Mouse (Mus musculus): ENCODE measurements around the gene Mark4.

The Mark4 gene

DNA sequence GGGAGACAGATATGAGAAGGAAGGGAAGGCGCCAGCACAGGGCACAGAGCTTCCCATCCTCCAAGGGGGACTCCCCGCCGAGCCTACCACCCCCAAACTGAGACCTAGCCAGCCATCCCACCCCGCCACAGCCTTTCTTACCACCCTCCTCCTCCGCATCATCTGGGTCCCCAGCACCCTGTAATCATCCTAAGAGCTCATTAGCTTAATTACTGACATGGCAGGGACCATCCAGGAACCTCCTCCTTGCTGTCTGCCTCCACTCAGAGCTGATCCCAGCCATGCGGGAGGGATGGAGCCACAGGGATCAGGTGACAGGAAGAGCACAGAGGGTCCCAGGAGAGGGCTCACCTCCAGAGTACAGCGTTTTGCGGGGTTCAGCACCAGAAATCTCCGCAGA, 21.6 kb downstream of the Mark4 start:
- DNase-seq (ENCODE audit: low read depth, low spot score) = no peak

- DNase-seq (ENCODE audit: low read depth, low spot score) = no peak
These were observed 22.3 kb downstream of the Mark4 start for GRCm38 (mm10) chr7:19436276-19436675.

GRCm38 (mm10) chr7:19432475-19432874, 26.1 kb downstream of the Mark4 start:
- DNase-seq (ENCODE audit: low read depth, low spot score) = no peak

DNA sequence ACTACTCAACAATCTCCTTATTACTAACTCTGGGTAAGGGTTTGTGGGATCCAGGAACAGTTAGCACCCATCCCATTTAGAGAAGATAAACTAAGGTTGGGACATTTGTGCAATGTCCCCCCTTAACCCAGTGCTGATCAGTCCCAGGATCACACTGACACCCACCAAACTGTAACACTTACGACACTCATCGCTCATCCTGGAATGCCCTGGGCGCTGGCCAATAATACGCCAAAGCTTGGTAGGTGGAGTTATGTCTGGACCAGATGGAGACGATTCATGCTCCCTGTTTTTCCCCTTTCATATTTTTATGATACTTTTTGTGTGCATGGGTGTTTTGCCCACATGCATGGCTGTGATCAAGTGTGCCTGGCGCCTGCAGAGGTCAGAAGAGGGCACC, 28.2 kb downstream of the Mark4 start:
- DNase-seq (ENCODE audit: low read depth, low spot score) = no peak

DNA sequence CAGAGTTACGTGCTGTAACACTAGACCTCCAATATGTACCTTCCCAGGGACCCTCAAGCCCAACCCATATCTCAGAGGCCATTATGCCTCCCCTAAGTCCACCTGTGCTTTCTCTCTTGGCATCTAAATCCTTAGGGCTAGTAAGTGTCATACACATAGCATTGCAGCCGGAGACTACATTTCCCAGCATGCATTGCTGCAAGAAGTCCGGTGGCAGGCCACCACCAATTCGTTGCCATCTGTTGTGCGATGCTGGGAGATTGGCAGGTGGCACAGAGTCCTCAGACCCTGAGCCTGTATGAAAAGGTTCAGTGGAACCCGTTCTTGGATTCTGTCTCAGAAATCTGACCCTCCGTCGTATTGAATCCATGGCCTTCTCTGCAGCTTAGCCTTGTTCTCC, 28.9 kb downstream of the Mark4 start:
- DNase-seq (ENCODE audit: low read depth, low spot score) = no peak

DNA sequence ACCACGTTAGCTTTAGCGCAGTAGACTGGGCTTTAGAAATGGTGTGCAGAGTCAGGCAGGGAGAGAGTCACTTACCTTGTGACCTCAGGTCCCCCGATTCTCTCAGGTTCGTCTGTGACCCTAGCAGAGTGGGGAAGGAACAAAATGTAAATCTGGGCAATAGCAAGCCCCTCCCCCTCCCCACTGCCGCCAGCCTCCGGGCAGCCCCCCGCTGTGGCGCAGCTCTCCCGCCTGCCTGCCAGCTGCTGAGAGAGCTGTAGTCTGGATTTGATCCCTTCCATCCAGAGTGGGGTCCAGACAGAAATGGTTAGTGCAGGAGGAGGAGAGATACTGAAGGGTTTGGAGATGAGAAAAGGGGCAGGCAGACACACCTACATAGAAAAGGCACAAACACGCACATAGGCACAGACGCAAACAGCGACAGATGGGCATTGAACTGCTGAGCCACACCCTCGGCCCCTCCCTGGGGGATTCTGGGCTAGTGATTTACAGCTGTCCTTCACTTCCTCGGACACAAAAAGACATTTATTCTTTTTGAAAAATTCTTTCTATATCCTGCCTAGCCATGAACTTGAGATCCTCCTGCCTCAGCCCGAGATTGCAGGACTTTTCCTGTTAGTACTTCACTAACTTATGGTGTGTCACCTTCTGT, 30.5 kb downstream of the Mark4 start:
- no peak for DNase-seq (ENCODE audit: low read depth, low spot score)

DNA sequence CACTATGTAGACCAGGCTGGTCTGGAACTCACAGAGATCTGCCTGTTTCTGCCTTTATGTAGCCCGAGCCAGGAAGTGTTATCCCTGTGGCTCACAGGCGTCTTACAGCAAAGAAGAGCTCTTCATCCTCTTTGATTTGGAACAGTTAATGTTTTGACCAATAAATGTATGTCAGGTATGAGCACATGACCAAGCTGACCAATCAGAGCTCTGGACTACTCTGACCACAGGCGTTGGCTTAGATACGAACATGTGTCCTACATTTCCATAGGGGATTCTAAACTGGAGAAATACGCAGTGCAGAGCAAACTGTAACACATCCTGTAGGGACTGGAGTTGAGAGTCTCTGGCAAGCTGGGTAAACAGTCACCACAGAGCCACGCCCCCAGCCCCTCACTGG, 31.7 kb downstream of the Mark4 start:
- no peak for DNase-seq (ENCODE audit: low read depth, low spot score)

DNA sequence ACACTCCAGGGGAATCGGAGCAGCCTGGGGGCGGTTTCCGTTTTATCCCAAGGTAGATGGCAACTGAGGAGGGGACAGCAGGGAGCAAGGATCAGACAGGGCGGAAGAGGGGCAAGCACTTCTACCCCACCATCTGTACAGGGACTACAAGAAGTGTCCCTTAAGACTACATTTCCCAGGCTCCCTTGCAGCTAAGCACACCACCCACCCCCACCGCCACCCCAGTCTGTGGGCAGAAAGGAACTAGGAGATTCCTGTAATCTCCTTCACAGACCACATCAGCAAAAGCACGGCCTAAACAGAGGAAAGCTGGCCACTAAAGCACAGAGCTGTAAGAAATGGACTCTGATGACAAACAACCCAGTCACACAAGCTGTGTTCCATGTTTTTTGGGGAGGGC, 32.3 kb downstream of the Mark4 start:
- no peak for DNase-seq (ENCODE audit: low read depth, low spot score)

DNA sequence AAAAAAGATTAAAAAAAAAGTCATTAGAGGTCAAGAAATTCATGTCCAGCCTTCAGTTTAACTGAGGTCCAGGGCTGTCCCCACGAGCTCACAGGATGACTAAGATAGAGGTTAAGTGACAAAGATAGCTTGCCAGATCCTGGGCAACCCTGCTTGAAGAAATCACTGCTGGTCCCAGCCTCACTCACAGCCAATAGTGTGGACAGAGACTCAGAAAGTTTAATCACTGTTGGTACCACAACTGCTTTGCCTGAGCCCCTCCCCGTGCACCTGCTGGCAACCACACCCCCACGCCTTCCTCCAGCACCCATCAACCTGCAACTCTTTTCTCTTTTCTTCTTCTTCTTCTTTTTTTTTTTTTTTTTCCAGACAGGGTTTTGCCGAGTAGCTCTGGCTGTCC, 34.6 kb downstream of the Mark4 start:
- DNase-seq (ENCODE audit: low read depth, low spot score) = no peak

- no peak for DNase-seq (ENCODE audit: low read depth, low spot score)
These were observed 35.5 kb downstream of the Mark4 start for GRCm38 (mm10) chr7:19423083-19423482.

GRCm38 (mm10) chr7:19420821-19421636, 37.6 kb downstream of the Mark4 start:
- peak; percentile 92 for DNase-seq (ENCODE audit: low read depth, low spot score)

DNA sequence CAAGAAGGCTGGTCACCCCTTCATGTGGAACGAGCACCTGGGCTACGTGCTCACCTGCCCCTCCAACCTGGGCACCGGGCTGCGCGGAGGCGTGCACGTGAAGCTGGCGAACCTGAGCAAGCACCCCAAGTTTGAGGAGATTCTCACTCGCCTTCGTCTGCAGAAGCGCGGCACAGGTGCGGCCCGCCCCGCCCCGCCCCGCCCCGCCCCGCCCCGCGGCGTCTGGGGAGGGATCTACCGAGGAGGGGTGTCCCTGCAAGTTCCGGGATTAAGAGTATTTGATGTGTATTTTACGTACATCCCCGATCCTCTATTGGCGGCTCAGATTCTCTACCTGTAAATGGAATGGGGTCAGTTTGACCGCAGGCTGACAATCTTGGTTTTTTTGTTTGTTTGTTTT, 38.5 kb downstream of the Mark4 start:
- DNase-seq (ENCODE audit: low read depth, low spot score) = peak; percentile 62

DNA sequence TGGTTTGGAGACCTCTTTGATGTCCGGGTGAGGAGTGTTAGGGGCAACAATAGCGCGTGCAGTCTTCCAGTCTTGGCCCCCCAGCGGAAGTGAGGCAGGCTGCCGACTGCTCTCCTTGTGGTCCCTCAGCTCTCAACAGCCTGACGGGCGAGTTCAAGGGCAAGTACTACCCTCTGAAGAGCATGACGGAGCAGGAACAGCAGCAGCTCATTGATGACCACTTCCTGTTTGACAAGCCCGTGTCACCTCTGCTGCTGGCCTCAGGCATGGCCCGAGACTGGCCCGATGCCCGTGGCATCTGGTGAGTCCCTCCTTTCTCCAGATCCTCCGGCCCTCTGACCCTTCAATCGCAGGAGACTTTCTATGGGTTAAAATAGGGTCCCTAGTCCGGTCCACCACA, 42.0 kb downstream of the Mark4 start:
- DNase-seq (ENCODE audit: low read depth, low spot score) = no peak

DNA sequence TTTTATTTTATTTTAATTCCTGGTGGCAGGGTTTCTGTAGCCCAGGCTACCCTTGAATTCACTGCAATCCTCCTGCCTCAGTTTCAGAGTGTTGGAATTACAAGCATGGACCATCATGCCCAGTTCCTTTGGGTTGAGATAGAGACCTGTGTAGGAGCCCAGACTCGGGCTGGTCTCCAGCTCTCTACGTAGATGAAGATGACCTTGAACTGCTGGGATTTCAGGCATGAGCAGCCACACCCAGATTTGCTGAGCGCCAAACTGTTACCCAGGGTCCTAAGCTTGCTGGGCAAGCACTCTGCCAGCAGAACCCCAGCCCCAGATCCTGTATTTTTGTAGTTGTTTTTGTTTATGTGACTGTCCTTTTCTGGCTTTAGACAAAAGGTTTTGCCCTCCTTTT, 45.1 kb downstream of the Mark4 start:
- DNase-seq (ENCODE audit: low read depth, low spot score) = no peak

DNA sequence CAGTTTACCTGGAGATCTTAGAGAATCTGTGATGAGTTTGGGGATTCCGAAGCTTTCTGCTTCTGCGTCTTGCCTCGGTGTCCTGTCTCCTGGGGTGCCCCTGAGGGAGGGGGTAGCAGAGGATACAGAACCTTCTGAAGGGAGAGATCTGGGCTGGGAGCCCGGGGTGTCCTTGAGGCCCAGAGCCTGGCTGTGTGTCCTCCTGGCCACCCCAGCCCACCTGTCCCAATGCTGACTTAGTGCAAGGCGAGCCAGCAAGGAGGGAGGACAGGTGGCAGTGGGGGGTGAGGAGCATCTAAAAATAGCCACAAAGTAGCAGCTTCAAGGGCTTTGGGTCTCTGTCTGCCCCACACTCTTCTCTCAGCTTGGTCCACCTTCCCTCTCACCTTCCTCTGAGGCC, 46.8 kb downstream of the Mark4 start:
- DNase-seq (ENCODE audit: low read depth, low spot score) = no peak

DNA sequence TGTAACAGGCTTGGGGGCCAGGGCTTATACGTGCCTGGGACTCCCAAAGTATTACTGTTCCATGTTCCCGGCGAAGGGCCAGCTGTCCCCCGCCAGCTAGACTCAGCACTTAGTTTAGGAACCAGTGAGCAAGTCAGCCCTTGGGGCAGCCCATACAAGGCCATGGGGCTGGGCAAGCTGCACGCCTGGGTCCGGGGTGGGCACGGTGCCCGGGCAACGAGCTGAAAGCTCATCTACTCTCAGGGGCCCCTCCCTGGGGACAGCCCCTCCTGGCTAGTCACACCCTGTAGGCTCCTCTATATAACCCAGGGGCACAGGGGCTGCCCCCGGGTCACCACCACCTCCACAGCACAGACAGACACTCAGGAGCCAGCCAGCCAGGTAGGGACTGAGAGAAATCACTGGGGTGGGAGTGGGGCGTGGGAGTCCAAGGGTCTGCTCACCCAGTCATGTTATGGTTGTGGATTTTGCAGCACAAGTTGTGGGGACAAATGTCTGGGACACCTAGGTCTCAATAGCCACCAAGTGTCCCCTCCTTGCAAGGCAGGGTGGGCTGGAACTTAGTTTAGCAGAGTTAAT, 47.8 kb downstream of the Mark4 start:
- DNase-seq (ENCODE audit: low read depth, low spot score) = no peak

DNA sequence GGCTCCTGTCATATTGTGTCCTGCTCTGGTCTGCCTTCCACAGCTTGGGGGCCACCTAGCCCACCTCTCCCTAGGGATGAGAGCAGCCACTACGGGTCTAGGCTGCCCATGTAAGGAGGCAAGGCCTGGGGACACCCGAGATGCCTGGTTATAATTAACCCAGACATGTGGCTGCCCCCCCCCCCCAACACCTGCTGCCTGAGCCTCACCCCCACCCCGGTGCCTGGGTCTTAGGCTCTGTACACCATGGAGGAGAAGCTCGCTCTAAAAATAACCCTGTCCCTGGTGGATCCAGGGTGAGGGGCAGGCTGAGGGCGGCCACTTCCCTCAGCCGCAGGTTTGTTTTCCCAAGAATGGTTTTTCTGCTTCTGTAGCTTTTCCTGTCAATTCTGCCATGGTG, 48.9 kb downstream of the Mark4 start:
- DNase-seq (ENCODE audit: low read depth, low spot score) = no peak

- peak; percentile 83 for DNase-seq (ENCODE audit: low read depth, low spot score)
These were observed 53.2 kb downstream of the Mark4 start for GRCm38 (mm10) chr7:19405417-19405816.

DNA sequence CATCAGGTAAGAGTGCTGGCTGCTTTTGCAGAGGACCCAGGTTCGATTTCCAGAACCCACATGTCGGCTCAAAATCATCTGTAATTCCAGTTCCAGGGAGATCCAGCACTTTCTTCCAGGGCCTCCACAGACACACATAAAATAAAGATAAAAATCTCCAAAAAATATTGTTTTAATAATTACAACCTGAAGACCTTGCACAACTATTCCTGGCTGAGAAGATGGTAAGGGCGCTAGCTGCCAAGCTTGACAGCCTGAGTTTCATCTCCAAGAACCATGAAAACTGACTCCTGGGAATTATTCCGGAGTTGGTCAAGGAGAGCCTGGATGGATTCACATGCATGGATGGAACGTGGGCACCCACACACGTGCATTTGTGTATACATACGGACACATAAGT, 54.1 kb downstream of the Mark4 start, which contains the start of gene Ckm:
Gene Ckm, plus strand, starts transcription at position 301 of the 400 bp plus-strand sequence.
- no peak for DNase-seq (ENCODE audit: low read depth, low spot score)

DNA sequence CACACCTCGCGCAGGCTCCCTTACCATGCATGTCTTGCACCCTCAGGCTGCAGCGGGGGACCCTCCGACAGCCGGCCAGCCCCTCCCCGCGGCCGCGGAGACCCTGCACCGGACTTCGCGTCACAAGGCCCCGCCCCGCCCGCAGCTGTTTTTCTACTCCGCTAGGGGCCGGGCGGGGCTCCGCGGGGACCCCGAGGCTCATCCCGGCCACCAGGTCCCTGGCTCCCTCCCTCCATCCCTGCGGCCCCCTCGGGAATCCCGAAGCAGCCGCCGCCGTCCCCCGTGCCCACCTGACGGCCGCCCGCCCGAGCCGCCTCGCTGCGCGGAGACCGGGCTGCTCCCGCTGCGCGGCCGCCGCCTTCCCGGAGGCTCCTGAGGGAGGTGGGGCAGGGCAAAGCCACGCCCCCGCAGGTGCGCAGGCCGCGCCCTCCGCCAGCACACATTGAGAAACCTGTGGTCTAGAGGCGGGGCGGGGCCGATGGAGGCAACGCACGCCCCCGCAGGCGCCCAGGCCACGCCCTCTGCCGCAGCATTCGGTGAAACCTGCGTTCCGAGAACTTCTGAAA, 54.8 kb downstream of the Mark4 start, which contains the start of gene Klc3:
Gene Klc3, minus strand, starts transcription at position 374 of the 566 bp plus-strand sequence.
- DNase-seq (ENCODE audit: low read depth, low spot score) = peak; percentile 91

DNA sequence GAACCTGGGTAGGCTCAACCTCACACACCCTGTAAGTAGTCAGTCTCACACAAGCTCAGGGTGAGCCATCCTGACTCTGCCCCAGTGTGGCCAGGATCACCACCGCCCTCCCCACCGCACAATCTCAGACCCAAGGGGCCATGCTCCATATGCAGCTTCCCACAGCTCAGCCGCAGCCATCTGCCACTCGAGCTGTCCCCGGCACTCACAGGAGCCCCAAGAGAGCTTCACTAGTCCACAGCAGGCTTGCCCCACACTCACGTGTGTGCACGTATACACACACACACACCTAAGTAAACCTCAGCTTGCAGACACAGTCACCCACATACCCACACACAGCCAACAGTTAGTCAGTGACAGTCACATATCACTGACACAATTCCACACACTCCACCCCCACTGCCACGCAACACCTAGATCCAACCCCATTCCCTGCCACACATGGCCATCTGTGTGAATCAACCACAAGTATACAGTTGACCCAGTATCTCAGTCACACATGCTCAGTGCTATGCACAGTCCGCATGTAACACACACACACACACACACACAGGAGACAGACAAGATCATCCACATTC, 56.0 kb downstream of the Mark4 start:
- no peak for DNase-seq (ENCODE audit: low read depth, low spot score)

GRCm38 (mm10) chr7:19400946-19401345, 57.7 kb downstream of the Mark4 start:
- peak; percentile 31 for DNase-seq (ENCODE audit: low read depth, low spot score)

Measured in CD4-positive helper T cell, adult 2 months (primary cell).